Mouse (Mus musculus): ENCODE measurements around the gene Usp1. TPM values are rescaled to one million over a fixed set of nuclear protein-coding genes. Genes with fewer than 3 reads are reported as not detected.

The Usp1 gene
- 39.2 and 43.3 TPM in 2 replicates for polyA plus RNA-seq (2015; fragmentation: Nextera tagmentation; extraction: Ambion mirVana)

DNA sequence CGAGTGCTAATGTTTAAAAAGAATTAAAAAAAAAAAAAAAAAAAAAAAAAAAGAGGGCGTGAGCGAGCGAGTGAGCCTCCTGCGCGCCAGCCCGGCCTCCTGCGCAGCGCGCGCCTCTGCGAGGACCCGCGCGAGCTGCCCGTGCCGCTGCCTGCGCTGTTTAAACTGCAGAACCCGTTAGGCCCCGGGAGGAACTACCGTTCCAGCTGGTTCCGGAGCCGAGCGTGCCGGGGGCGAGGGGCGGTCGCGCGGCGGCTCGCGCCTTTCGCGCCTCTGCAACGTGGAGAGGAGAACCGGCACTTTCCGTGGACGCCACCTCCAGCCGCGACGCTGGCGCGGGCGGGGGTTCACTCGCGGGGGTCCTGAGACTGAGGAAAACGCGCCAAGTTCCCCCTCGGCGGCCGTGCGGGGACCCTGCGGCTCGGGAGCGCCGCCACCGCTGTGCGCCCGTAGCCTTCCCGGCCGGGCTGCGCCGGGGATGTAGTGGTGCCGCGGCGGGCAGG lies at the start of gene Usp1:
TSS of gene Usp1 (plus strand) at position 243 of the 503 bp plus-strand sequence.

Other genes starting within 250 kb of the Usp1 start
- gene L1td1, start 197.1 kb upstream of the Usp1 start, polyA plus RNA-seq (2015; fragmentation: Nextera tagmentation; extraction: Ambion mirVana) = not detected in 2 replicates
- 0.47 and 0.69 TPM in 2 replicates for gene Kank4, start 106.3 kb upstream of the Usp1 start, polyA plus RNA-seq (2015; fragmentation: Nextera tagmentation; extraction: Ambion mirVana)
- gene I0C0044D17Rik, start 100.0 kb upstream of the Usp1 start, polyA plus RNA-seq (2015; fragmentation: Nextera tagmentation; extraction: Ambion mirVana) = not detected in 2 replicates
- gene Angptl3, start 107.1 kb downstream of the Usp1 start, polyA plus RNA-seq (2015; fragmentation: Nextera tagmentation; extraction: Ambion mirVana) = 9.3 and 14.1 TPM in 2 replicates
- gene Dock7, start 197.1 kb downstream of the Usp1 start, polyA plus RNA-seq (2015; fragmentation: Nextera tagmentation; extraction: Ambion mirVana) = 22.9 and 27.3 TPM in 2 replicates

Data from adrenal gland, postnatal 0 days (tissue).